26 mouse cellular contexts compared by ENCODE assay signal in genomic region chr4:104395515-104395914, GRCm38 (mm10).
DNase-seq lines count a peak whose midpoint lies in the region; ATAC-seq and TF ChIP-seq lines count a peak whose summit lies in the region.
"Had no signal": no experiment of that assay in that cellular context is flagged by ENCODE, and none has a peak within 500 bp of the region (broad histone marks: within the 10 kb centered on the region; RNA-seq: fewer than 3 reads in every experiment).

No protein-coding gene starts in this region.

- WGBS in forebrain, embryonic 12.5 days: 48% methylated on average over 3 of the region's 3 CpGs
- WGBS in forebrain, embryonic 11.5 days: 56% methylated on average over 3 of the region's 3 CpGs

- TF ChIP-seq CTCF in layer of hippocampus, adult 2 months (conservative IDR thresholded peaks at IDR 0.05): no peak
- TF ChIP-seq CTCF in brain, embryonic 14.5 days (IDR thresholded peaks at IDR 0.05; ENCODE audit: borderline replicate concordance, extremely low read depth, insufficient read depth, insufficient read length): no peak

- H3K4me2 ChIP-seq in forebrain, embryonic 12.5 days: no peak overlapping the region
- H3K4me2 ChIP-seq in forebrain, embryonic 11.5 days (ENCODE audit: low read depth, low read length, severe bottlenecking): no peak overlapping the region
- H3K4me2 ChIP-seq: embryonic facial prominence, embryonic 13.5 days; heart, embryonic 12.5 days; heart, embryonic 15.5 days; hindbrain, embryonic 13.5 days; intestine, embryonic 15.5 days had no signal

- no peaks in the 10 kb centered on the region for H3K36me3 ChIP-seq in forebrain, embryonic 12.5 days (replicated peaks)
- H3K36me3 ChIP-seq in forebrain, embryonic 11.5 days (ENCODE audit: control insufficient read depth, insufficient read depth, low read length): no peaks in the 10 kb centered on the region
- H3K36me3 ChIP-seq: embryonic facial prominence, embryonic 10.5 days; embryonic facial prominence, embryonic 13.5 days; heart, embryonic 12.5 days; heart, embryonic 15.5 days; hindbrain, embryonic 10.5 days; hindbrain, embryonic 13.5 days; intestine, embryonic 15.5 days had no signal

- H3K9ac ChIP-seq in forebrain, embryonic 12.5 days: no peak overlapping the region
- H3K9ac ChIP-seq in forebrain, embryonic 11.5 days (ENCODE audit: low read length): no peak overlapping the region
- H3K9ac ChIP-seq: embryonic facial prominence, embryonic 13.5 days; heart, embryonic 12.5 days; heart, embryonic 15.5 days; hindbrain, embryonic 13.5 days; intestine, embryonic 15.5 days had no signal

- no peaks in the 10 kb centered on the region for H3K27me3 ChIP-seq in forebrain, embryonic 12.5 days
- no peaks in the 10 kb centered on the region for H3K27me3 ChIP-seq in forebrain, embryonic 11.5 days (ENCODE audit: control insufficient read depth, insufficient read depth, low read length)
- H3K27me3 ChIP-seq: embryonic facial prominence, embryonic 13.5 days; heart, embryonic 12.5 days; heart, embryonic 15.5 days; hindbrain, embryonic 13.5 days; intestine, embryonic 15.5 days had no signal

- H3K4me1 ChIP-seq in forebrain, embryonic 12.5 days: peaks cover 20% of the 10 kb centered on the region
- peaks cover 10% of the 10 kb centered on the region; the same call in 1 of the 2 replicates for H3K4me1 ChIP-seq in forebrain, embryonic 11.5 days (replicated peaks; ENCODE audit: control insufficient read depth, insufficient read depth, low read length)
- H3K4me1 ChIP-seq: heart, embryonic 12.5 days; heart, embryonic 15.5 days; intestine, embryonic 15.5 days had no signal

- no peak for ATAC-seq in forebrain, embryonic 12.5 days (ENCODE audit: low FRiP score)
- no peak for ATAC-seq in forebrain, embryonic 11.5 days (replicated peaks; ENCODE audit: low FRiP score)
- ATAC-seq: activated CD4-positive, CD25-positive, alpha-beta regulatory T cell, adult 4 months; hindbrain, embryonic 16.5 days; intestine, embryonic 15.5 days had no signal

- no peaks in the 10 kb centered on the region for H3K9me3 ChIP-seq in forebrain, embryonic 12.5 days
- H3K9me3 ChIP-seq in forebrain, embryonic 11.5 days (ENCODE audit: control insufficient read depth, low read length): no peaks in the 10 kb centered on the region
- H3K9me3 ChIP-seq: embryonic facial prominence, embryonic 10.5 days; embryonic facial prominence, embryonic 13.5 days; heart, embryonic 12.5 days; heart, embryonic 15.5 days; hindbrain, embryonic 10.5 days; hindbrain, embryonic 13.5 days; intestine, embryonic 15.5 days had no signal

- no peak for DNase-seq in forebrain, embryonic 11.5 days (ENCODE audit: low spot score)
- DNase-seq in layer of hippocampus, adult 2 months (ENCODE audit: low spot score in 2 of 2): peak in 1 of 2 experiments; percentile 48
- no peak for DNase-seq in layer of hippocampus, postnatal 25 days (ENCODE audit: extremely low spot score in 1 of 2, low spot score in 1 of 2)
- peak; percentile 72 for DNase-seq in brain, embryonic 14.5 days (ENCODE audit: low read depth)
- no peak for DNase-seq in adipocyte (ENCODE audit: low spot score)
- DNase-seq: cerebellum, adult 11 months; cerebellum, adult 2 months; cerebellum, adult 9-11 months; cerebellum, postnatal 36 days; gastrocnemius, adult 2 months; gastrocnemius, postnatal 14 days; heart, adult 11 months; heart, postnatal 10 days; heart, postnatal 36 days; kidney, adult 11 months had no signal

- TF ChIP-seq POLR2A in brain, embryonic 14.5 days (IDR thresholded peaks at IDR 0.05; ENCODE audit: borderline replicate concordance, extremely low read depth, insufficient read depth, insufficient read length, poor library complexity, severe bottlenecking): no peak

- 0 out of 2 replicates have a peak overlapping the region, but pooled peaks have one; percentile 9 for H3K27ac ChIP-seq in forebrain, embryonic 12.5 days
- H3K27ac ChIP-seq in forebrain, embryonic 11.5 days (ENCODE audit: low read depth, low read length): no peak overlapping the region
- peak overlapping the region; percentile 81 for H3K27ac ChIP-seq in layer of hippocampus, adult 2 months
- H3K27ac ChIP-seq: embryonic facial prominence, embryonic 10.5 days; embryonic facial prominence, embryonic 13.5 days; gastrocnemius, adult 2 months; heart, embryonic 15.5 days; hindbrain, embryonic 10.5 days; hindbrain, embryonic 13.5 days; intestine, embryonic 15.5 days had no signal

- no peak overlapping the region for H3K4me3 ChIP-seq in forebrain, embryonic 12.5 days (replicated peaks)
- no peak overlapping the region for H3K4me3 ChIP-seq in forebrain, embryonic 11.5 days (ENCODE audit: low read depth, low read length)
- no peak overlapping the region for H3K4me3 ChIP-seq in layer of hippocampus, adult 2 months
- H3K4me3 ChIP-seq: embryonic facial prominence, embryonic 10.5 days; embryonic facial prominence, embryonic 13.5 days; erythroblast, embryonic 14.5 days; gastrocnemius, adult 2 months; heart, embryonic 12.5 days; heart, embryonic 15.5 days; hindbrain, embryonic 10.5 days; hindbrain, embryonic 13.5 days; intestine, embryonic 15.5 days had no signal
